Mouse (Mus musculus) neural tube, postnatal 0 days (tissue): ENCODE results near the gene Ifngr1. TPM values are rescaled to one million over a fixed set of nuclear protein-coding genes. Genes with fewer than 3 reads are reported as not detected.

Experiments
- polyA plus RNA-seq: library from polyadenylated mRNA; unstranded; fragments of >200 nt; fragmentation: Nextera tagmentation; extraction: Ambion mirVana; gene quantifications from 2 replicates; pipeline ENCODE4 v1.2.1, GENCODE M21; 2015

Ifngr1 gene
- 34.4 and 36.0 TPM in 2 replicates for polyA plus RNA-seq

GRCm38 (mm10) chr10:19591641-19592441 lies at the start of gene Ifngr1:
Gene Ifngr1, plus strand, starts transcription at chr10:19591949.

GRCm38 (mm10) chr10:19621408-19622048 lies 29.8 kb downstream of the Ifngr1 start, which contains the start of gene Il22ra2:
Gene Il22ra2, plus strand, starts transcription at chr10:19621998.

Other genes starting within 250 kb of the Ifngr1 start
- 10.2 and 10.5 TPM in 2 replicates for gene Olig3, start 235.4 kb upstream of the Ifngr1 start, polyA plus RNA-seq
- not detected in 2 replicates for gene Il22ra2, start 30.0 kb downstream of the Ifngr1 start, polyA plus RNA-seq
- 2.0 and 2.1 TPM in 2 replicates for gene Il20ra, start 120.6 kb downstream of the Ifngr1 start, polyA plus RNA-seq